Mouse (Mus musculus) thymus, adult 2 months (tissue): ENCODE results near the gene Gsk3b.

ENCODE experiments used
- CTCF ChIP-seq: fragments of 200-500 bp; IDR thresholded peaks from 2 replicates; pipeline ENCODE4 v1.5.1; 2012; ENCODE audit warnings: mild to moderate bottlenecking, control low read depth, low read length, moderate library complexity, borderline replicate concordance; ENCODE audit not compliant: control insufficient read depth, poor library complexity, insufficient read depth; ENCODE audit errors: extremely low read depth
- POLR2A ChIP-seq: fragments of 200-500 bp; IDR thresholded peaks from 2 replicates; pipeline ENCODE4 v1.6.1; 2012; ENCODE audit warnings: mild to moderate bottlenecking, low read length, control low read depth, moderate library complexity; ENCODE audit not compliant: control insufficient read depth, poor library complexity, insufficient read depth; ENCODE audit errors: extremely low read depth

DNA sequence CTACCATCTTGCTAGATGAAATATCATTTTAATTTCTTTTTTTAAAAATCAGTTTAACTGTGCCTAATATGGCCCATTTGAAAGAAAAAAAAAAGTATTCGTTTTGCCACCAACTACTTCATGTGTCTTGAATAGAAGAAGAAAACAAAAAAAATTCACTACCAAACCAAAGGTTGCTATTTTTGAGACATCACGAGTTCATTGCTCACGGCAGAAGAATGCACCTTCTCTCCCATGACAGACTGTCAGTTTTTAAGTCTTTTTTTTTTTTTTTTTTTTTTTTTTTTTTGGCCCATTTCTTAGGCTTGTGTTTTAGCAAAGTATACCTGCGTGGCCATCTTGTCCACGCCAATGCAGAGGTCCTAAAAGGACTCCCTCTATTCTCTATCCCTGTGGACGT, 155.3 kb downstream of the Gsk3b start:
- TF ChIP-seq CTCF, result no peak
- TF ChIP-seq POLR2A, result no peak
